Mouse (Mus musculus) spleen, embryonic (tissue): ENCODE data around the gene Cpsf6.

Experiments
- CTCF ChIA-PET: fragments of 350-600 bp; sonication (Branson Sonifier 250); formaldehyde crosslinking; loops from one replicate; lab custom pipeline; 2022; lab: Charles Lee

Gene Cpsf6

GRCm38 (mm10) chr10:117387961-117388636, 8.3 kb upstream of the Cpsf6 start:
- CTCF ChIA-PET = interaction anchor here (0.7 kb wide), 1 partner anchor 1173 kb away, joined by 3 read pairs; no protein-coding TSS in a partner anchor

GRCm38 (mm10) chr10:117386981-117387380, 7.2 kb upstream of the Cpsf6 start:
- CTCF ChIA-PET = interaction anchor here (0.6 kb wide), 1 partner anchor 13 kb away, joined by 3 read pairs; no protein-coding TSS in a partner anchor

DNA sequence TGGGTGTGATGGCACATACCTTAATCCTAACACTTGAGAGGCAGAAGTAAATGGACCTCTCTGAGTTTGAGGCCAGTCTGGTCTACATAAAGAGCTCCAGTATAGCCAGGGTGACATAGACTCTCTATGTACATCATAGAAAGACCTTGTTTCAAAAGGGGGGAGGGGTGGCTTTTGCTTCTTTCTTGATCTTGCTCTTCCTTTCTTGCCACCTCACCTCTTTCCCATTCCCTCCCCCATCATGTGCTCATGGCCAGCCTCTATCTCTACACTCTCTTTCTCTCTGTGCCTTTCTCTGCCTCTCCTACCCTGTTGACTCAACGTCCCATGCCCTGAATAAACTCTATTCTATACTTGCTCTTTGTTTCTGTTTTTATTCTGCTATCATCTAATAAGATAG, 6.4 kb upstream of the Cpsf6 start:
- CTCF ChIA-PET = interaction anchor here (0.6 kb wide), 1 partner anchor 162 kb away, joined by 6 read pairs; no protein-coding TSS in a partner anchor

- CTCF ChIA-PET = no interaction called here
Measured at GRCm38 (mm10) chr10:117385431-117385830, 5.6 kb upstream of the Cpsf6 start.

DNA sequence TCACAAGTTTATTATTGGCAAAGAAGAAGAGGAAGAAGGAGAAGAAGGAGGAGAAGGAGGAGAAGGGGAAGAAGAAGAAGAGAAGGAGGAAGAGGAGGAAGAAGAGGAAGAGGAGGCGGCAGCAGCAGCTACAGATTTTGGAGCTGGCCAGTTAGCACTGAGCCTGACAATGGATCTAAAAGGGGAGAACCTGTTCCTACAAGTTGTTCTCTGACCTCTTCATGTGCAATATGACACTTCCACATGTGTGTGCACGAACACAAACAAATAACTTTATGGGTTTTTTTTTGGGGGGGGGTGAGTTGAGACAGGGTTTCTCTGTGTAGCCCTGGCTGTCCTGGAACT, 5.2 kb upstream of the Cpsf6 start:
- CTCF ChIA-PET = no interaction called here

DNA sequence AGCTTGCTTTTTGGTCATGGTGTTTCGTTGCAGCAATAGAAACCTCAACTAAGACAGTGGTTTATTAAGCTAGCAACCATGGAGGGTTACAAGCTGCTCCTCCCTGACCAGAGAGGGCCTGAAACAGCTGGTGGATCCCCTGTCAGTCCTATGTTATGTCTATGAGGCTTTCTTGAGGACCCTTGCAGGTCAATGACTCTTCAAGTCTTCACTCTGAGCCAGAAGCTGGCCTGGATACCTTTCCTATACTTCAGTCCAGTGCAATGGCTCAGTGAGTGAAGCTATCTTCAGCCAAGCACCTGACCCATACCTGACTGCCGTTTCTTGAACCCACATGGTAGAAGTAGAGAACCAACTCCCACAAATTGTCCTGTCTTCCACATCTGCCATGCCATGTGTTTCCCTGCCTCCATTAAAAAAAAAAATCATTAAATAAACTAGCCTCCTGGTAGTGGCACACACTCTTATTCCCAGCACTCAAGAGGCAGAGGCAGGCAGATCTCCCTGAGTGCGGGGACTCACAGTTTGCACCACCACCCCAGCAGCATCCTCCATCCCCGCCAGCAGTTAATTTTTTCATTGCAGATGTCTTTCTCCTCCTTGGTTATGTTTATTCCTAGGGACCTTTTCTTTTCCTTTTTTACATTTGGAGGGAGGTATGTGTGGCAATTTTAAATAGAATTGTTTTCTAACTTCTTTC, 4.7 kb upstream of the Cpsf6 start:
- CTCF ChIA-PET = no interaction called here

- CTCF ChIA-PET = no interaction called here
Measured at GRCm38 (mm10) chr10:117383941-117384340, 4.1 kb upstream of the Cpsf6 start.

- CTCF ChIA-PET = interaction anchor here (0.7 kb wide), 2 partner anchors 17 to 21 kb away, joined by 6 to 7 read pairs; no protein-coding TSS in a partner anchor
Measured at GRCm38 (mm10) chr10:117382996-117383550, 3.3 kb upstream of the Cpsf6 start.

DNA sequence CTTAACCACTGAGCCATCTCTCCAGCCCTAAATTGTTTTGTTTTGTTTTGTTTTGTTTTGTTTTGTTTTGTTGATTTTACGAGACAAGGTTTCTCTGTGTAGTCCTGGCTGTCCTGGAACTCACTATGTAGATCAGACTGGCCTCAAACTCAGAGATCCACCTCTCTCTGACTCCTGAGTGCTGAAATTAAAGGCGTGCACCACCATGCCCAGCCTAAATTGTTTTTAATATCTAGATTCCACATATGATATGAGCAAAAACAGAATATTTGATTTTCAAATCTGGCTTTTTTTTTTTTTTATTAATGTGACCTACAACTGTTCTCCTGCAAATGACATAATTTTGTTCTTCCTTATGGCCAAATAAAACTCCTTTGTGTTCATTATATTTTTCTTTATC, 2.3 kb upstream of the Cpsf6 start:
- CTCF ChIA-PET = interaction anchor here (0.5 to 0.7 kb wide), 3 partner anchors 9 to 20 kb away, joined by 6 to 7 read pairs (median 7); no protein-coding TSS in a partner anchor

GRCm38 (mm10) chr10:117380721-117381570, 1.1 kb upstream of the Cpsf6 start:
- CTCF ChIA-PET = no interaction called here

GRCm38 (mm10) chr10:117379441-117379840, 374 bp downstream of the Cpsf6 start:
- CTCF ChIA-PET = interaction anchor here (0.6 to 0.7 kb wide), 2 partner anchors 44 to 53 kb away, joined by 3 to 4 read pairs; no protein-coding TSS in a partner anchor

DNA sequence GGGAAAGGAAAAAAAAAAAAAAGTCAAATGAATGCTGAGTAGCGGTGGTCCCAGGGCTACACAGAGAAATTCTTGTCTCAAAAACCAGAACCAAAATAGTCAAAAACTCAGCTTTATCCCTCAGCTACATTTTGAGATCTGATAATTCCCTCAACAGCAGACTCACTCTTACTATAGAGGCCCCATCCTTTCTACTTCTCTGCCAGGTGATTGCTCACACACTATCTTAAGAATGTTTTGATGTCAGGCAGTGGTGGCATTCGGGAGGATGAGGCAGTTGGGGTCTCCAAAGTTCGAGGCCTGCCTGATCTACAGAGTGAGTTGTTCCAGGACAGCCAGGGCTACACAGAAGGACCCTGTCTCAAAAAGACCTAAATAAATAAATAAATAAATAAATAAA, 1.2 kb downstream of the Cpsf6 start:
- CTCF ChIA-PET = no interaction called here

- CTCF ChIA-PET = no interaction called here
Measured at GRCm38 (mm10) chr10:117378291-117378555, 1.6 kb downstream of the Cpsf6 start.

GRCm38 (mm10) chr10:117377431-117378290, 2.2 kb downstream of the Cpsf6 start:
- CTCF ChIA-PET = interaction anchor here (0.6 kb wide), 1 partner anchor 1689 kb away, joined by 4 read pairs; no protein-coding TSS in a partner anchor

GRCm38 (mm10) chr10:117376580-117377189, 3.1 kb downstream of the Cpsf6 start:
- CTCF ChIA-PET = no interaction called here

DNA sequence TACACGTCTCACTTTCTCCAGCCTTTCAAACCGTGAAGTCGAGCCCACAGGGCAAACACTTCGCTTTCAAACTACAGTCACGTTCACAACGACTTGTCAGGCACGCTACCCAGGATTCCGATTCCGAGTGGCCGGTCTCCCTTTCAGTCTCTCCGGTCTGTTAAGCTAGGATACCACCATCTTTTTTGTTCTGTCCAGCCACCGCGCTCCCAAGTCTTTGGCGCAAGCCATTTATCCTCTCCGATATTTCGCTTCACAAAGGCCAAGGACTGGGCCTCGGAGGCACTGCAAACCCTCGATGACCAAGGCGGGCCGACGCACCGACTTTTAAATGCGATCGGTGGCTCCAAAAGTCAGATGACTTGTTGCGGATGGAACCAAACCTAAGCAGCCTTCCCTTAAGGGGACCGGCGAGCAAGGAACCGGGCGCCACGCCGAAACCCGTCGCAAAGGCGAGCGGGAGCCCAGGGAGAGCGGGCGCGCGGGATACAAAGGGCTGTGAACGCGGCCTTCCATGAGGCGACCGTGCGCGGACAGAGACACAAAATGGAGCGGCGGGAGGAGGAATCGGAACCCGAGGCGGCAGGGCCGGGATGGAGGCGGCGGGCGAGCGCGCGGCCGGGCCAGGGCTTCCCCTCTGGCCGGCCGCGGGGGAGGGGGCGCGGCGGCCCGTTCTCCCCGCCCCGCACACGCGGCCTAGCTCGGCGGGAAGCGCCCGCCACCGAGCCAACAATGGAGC, 3.8 kb downstream of the Cpsf6 start:
- CTCF ChIA-PET = no interaction called here

DNA sequence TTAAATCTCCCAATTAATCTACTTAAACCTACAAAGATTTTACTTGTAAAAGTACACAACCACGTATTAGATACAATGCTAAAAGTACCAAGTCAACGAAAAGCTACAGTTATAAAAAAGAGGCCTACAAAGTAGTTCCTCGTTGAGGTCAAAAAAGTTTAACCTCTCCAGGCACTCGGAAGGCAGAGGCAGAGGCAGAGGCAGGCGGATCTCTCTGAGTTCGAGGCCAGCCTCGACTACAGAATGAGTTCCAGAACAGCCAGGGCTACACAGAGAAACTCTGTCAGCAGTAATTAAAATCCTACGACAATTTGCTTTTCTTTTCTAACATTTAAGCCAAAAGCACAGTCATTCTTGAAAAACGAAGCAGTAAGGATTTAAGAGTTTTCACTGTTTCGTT, 4.7 kb downstream of the Cpsf6 start:
- CTCF ChIA-PET = no interaction called here

- CTCF ChIA-PET = interaction anchor here (0.9 kb wide), 1 partner anchor 72 kb away, joined by 3 read pairs; no protein-coding TSS in a partner anchor
Measured at GRCm38 (mm10) chr10:117363106-117363505, 16.7 kb downstream of the Cpsf6 start.

- CTCF ChIA-PET = interaction anchor here (0.7 kb wide), 2 partner anchors 306 to 795 kb away, joined by 3 to 7 read pairs; no protein-coding TSS in a partner anchor
Measured at GRCm38 (mm10) chr10:117358891-117359290, 20.9 kb downstream of the Cpsf6 start.
